Mouse (Mus musculus): ENCODE measurements around the gene Sppl2c. TPM values are rescaled to one million over a fixed set of nuclear protein-coding genes. Genes with fewer than 3 reads are reported as not detected.
A peak's percentile ranks its signal among the peaks of the same experiment; 100 is the strongest.

Sppl2c gene
- polyA plus RNA-seq, 1 experiment from 2014 or later = not detected

DNA sequence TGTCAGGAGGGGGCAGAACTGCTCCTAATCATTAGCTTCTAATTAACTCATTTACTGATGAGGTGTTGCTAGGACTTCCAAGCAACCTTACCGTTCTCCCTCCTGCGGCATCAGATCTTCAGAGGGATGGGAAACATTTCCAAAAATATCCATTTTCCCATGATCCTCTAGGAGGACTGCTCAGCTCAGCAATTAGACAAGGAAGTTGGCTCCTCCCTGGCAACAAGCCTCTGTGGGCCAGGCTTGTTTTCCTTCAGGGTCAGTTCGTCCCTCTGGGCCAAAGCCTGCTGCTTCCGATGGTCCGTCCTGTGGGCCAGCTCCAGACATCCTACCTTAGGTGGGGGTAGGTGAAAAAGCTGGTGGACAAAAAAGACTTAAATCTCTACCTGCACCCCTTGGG lies 25.0 kb upstream of the Sppl2c start:
- Histone ChIP-seq H3K4me1 (peaks cover 15% of the 10 kb centered on the region), H3K27me3 (peaks cover 10% of the 10 kb centered on the region), H3K4me2 (no peak overlapping the region), H3K36me3 (replicated peaks) (no peaks in the 10 kb centered on the region), H3K27ac (no peak overlapping the region), H3K9me3 (no peaks in the 10 kb centered on the region), H3K9ac (no peak overlapping the region), H3K4me3 (replicated peaks) (no peak overlapping the region)
- ATAC-seq (ENCODE audit: low FRiP score) = no peak
- WGBS = 77% methylated on average over 5 of the region's 5 CpGs

GRCm38 (mm10) chr11:104164257-104164656 lies 21.9 kb upstream of the Sppl2c start:
- WGBS = 89% methylated on average over 10 of the region's 10 CpGs
- ATAC-seq (ENCODE audit: low FRiP score) = no peak
- no peaks in the 10 kb centered on the region for H3K9me3 ChIP-seq

DNA sequence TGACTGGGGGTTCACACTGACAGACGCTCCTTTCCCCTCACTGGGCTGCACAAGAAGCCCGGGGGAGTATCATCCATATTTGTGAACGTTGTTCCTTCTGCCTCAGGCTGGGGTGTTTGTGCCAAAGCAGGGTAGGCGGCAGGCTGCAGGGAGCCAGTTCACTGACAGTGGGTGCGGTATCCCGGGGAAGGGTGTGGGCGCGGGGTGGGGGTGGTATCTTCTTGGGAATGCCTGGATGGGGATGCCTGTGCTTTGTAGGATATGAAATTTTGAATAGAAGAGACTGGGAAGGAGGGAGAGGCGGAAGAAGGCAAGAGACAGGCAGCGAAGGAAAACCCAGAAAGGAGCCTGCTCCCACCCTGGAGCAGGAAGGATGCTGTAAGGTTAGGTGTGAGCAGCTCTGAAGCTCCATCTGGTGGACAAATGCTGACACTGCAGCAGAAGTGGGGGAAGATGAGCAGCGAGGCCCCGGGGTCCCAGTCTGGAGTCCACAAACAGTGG lies 14.8 kb upstream of the Sppl2c start:
- no peaks in the 10 kb centered on the region for H3K9me3 ChIP-seq
- no peak overlapping the region for H3K9ac ChIP-seq
- ATAC-seq (ENCODE audit: low FRiP score) = no peak
- no peak overlapping the region for H3K4me3 ChIP-seq (replicated peaks)
- no peaks in the 10 kb centered on the region for H3K36me3 ChIP-seq (replicated peaks)
- WGBS = 40% methylated on average over 12 of the region's 12 CpGs
- no peak overlapping the region for H3K27ac ChIP-seq
- peaks cover 4% of the 10 kb centered on the region for H3K4me1 ChIP-seq
- H3K27me3 ChIP-seq = peaks cover 20% of the 10 kb centered on the region
- H3K4me2 ChIP-seq = no peak overlapping the region

More at GRCm38 (mm10) chr11:104164257-104164656, 21.9 kb upstream of the Sppl2c start:
- no peak overlapping the region for H3K27ac ChIP-seq
- H3K36me3 ChIP-seq (replicated peaks) = no peaks in the 10 kb centered on the region
- no peak overlapping the region for H3K4me2 ChIP-seq
- no peak overlapping the region for H3K9ac ChIP-seq
- peaks cover 4% of the 10 kb centered on the region; the same call in 1 of the 2 replicates for H3K27me3 ChIP-seq
- no peak overlapping the region for H3K4me3 ChIP-seq (replicated peaks)
- no peaks in the 10 kb centered on the region for H3K4me1 ChIP-seq

GRCm38 (mm10) chr11:104178893-104179292 lies 7.2 kb upstream of the Sppl2c start:
- Histone ChIP-seq H3K27ac (no peak overlapping the region), H3K4me3 (replicated peaks) (no peak overlapping the region), H3K27me3 (no peaks in the 10 kb centered on the region), H3K36me3 (replicated peaks) (no peaks in the 10 kb centered on the region), H3K9ac (no peak overlapping the region), H3K4me2 (no peak overlapping the region), H3K4me1 (no peaks in the 10 kb centered on the region), H3K9me3 (no peaks in the 10 kb centered on the region)
- WGBS = 44% methylated on average over 7 of the region's 7 CpGs
- ATAC-seq (ENCODE audit: low FRiP score) = no peak

DNA sequence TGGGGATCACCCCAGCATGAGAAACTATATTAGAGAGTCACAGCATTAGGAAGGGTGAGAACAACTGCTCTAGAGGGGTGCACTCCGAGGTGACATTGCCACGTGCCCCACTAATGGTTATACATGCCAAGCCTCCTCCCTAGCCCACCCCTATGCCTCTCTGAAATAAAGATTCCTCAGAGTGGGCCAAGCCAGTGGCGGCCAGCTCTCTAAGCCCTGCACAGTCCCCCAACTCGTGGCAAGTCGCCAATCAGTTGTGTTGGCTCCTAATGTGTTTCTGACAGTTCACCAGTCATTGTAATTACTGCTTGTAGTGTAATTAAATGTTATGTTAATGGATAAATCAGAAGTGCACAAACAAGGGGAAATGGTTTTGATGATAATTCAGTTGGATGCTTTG lies 6.3 kb upstream of the Sppl2c start:
- no peaks in the 10 kb centered on the region for H3K36me3 ChIP-seq (replicated peaks)
- WGBS = 66% methylated on average over 5 of the region's 5 CpGs
- no peaks in the 10 kb centered on the region for H3K27me3 ChIP-seq
- no peak overlapping the region for H3K4me3 ChIP-seq (replicated peaks)
- no peaks in the 10 kb centered on the region for H3K9me3 ChIP-seq
- no peaks in the 10 kb centered on the region for H3K4me1 ChIP-seq
- H3K27ac ChIP-seq = no peak overlapping the region
- no peak for ATAC-seq (ENCODE audit: low FRiP score)
- H3K9ac ChIP-seq = no peak overlapping the region
- no peak overlapping the region for H3K4me2 ChIP-seq

DNA sequence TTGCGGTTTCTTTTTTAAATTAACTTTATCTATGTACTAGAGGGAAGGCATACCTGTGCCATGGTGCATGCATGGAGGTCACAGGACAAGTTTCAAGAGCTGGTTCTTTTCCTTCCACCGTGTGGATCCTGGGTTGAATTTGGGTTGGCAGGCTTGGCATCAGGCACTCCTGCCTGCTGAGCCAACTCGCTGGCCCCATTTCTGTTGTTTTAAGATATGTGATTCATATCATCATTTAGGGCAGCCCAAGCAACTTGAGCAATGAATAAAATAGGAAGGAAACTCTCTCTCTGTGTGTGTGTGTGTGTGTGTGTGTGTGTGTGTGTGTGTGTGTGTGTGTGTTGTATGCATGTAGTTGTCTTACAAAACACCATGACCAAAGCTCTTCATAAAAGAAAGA lies 4.0 kb upstream of the Sppl2c start:
- no peaks in the 10 kb centered on the region for H3K36me3 ChIP-seq (replicated peaks)
- H3K27me3 ChIP-seq = no peaks in the 10 kb centered on the region
- H3K9me3 ChIP-seq = no peaks in the 10 kb centered on the region
- ATAC-seq (ENCODE audit: low FRiP score) = no peak
- no peak overlapping the region for H3K4me3 ChIP-seq (replicated peaks)
- H3K9ac ChIP-seq = no peak overlapping the region
- no peaks in the 10 kb centered on the region for H3K4me1 ChIP-seq
- no peak overlapping the region for H3K4me2 ChIP-seq
- WGBS = 92% methylated on average over 3 of the region's 3 CpGs
- no peak overlapping the region for H3K27ac ChIP-seq

GRCm38 (mm10) chr11:104186837-104187150 lies 667 bp downstream of the Sppl2c start:
- no peaks in the 10 kb centered on the region for H3K9me3 ChIP-seq
- ATAC-seq (ENCODE audit: low FRiP score) = no peak
- H3K4me3 ChIP-seq (replicated peaks) = no peak overlapping the region
- no peak overlapping the region for H3K9ac ChIP-seq
- H3K4me2 ChIP-seq = no peak overlapping the region
- no peaks in the 10 kb centered on the region for H3K36me3 ChIP-seq (replicated peaks)
- H3K27me3 ChIP-seq = no peaks in the 10 kb centered on the region
- no peak overlapping the region for H3K27ac ChIP-seq
- 89% methylated on average over 9 of the region's 9 CpGs for WGBS
- H3K4me1 ChIP-seq = no peaks in the 10 kb centered on the region

DNA sequence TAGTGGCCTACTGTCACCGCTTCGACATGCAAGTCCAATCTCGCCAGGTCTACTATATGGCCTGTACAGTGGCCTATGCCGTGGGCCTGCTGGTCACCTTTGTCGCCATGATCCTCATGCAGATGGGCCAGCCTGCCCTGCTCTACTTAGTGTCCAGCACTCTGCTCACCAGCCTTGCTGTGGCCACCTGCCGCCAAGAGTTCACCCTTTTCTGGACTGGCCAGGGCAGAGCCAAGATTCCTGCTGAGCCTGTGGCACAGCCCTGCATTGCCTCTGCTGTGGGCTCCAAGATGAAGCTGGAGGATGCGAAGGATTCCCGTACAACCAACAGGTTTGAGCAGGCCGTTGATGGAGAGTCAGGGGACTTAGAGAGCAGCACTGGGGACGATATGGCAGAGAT lies 1.6 kb downstream of the Sppl2c start:
- no peak overlapping the region for H3K27ac ChIP-seq
- H3K9ac ChIP-seq = no peak overlapping the region
- no peaks in the 10 kb centered on the region for H3K36me3 ChIP-seq (replicated peaks)
- ATAC-seq (ENCODE audit: low FRiP score) = no peak
- H3K4me3 ChIP-seq (replicated peaks) = no peak overlapping the region
- 92% methylated on average over 10 of the region's 10 CpGs for WGBS
- H3K27me3 ChIP-seq = no peaks in the 10 kb centered on the region
- H3K4me2 ChIP-seq = no peak overlapping the region
- no peaks in the 10 kb centered on the region for H3K9me3 ChIP-seq
- no peaks in the 10 kb centered on the region for H3K4me1 ChIP-seq

GRCm38 (mm10) chr11:104190008-104190407 lies 3.9 kb downstream of the Sppl2c start:
- WGBS = 68% methylated on average over 2 of the region's 2 CpGs
- no peaks in the 10 kb centered on the region for H3K9me3 ChIP-seq
- no peak for ATAC-seq (ENCODE audit: low FRiP score)

GRCm38 (mm10) chr11:104195382-104195781 lies 9.3 kb downstream of the Sppl2c start:
- no peaks in the 10 kb centered on the region for H3K9me3 ChIP-seq
- H3K4me1 ChIP-seq = no peaks in the 10 kb centered on the region
- ATAC-seq (ENCODE audit: low FRiP score) = no peak
- H3K27ac ChIP-seq = no peak overlapping the region
- 79% methylated on average over 11 of the region's 11 CpGs for WGBS
- peaks cover 24% of the 10 kb centered on the region; the same call in 1 of the 2 replicates for H3K27me3 ChIP-seq
- no peak overlapping the region for H3K4me2 ChIP-seq
- H3K36me3 ChIP-seq (replicated peaks) = no peaks in the 10 kb centered on the region
- H3K4me3 ChIP-seq (replicated peaks) = no peak overlapping the region
- no peak overlapping the region for H3K9ac ChIP-seq

More at GRCm38 (mm10) chr11:104190008-104190407, 3.9 kb downstream of the Sppl2c start:
- H3K4me1 ChIP-seq = no peaks in the 10 kb centered on the region
- H3K9ac ChIP-seq = no peak overlapping the region
- no peak overlapping the region for H3K4me3 ChIP-seq (replicated peaks)
- H3K27me3 ChIP-seq = no peaks in the 10 kb centered on the region
- no peak overlapping the region for H3K4me2 ChIP-seq
- no peak overlapping the region for H3K27ac ChIP-seq
- no peaks in the 10 kb centered on the region for H3K36me3 ChIP-seq (replicated peaks)

GRCm38 (mm10) chr11:104195791-104196190 lies 9.7 kb downstream of the Sppl2c start:
- peak; percentile 81 for ATAC-seq (ENCODE audit: low FRiP score)
- Histone ChIP-seq H3K4me1 (no peaks in the 10 kb centered on the region), H3K36me3 (replicated peaks) (no peaks in the 10 kb centered on the region), H3K4me3 (replicated peaks) (no peak overlapping the region), H3K9ac (no peak overlapping the region), H3K27me3 (peaks cover 24% of the 10 kb centered on the region; the same call in 1 of the 2 replicates), H3K9me3 (no peaks in the 10 kb centered on the region), H3K4me2 (no peak overlapping the region), H3K27ac (no peak overlapping the region)
- WGBS = 7% methylated on average over 9 of the region's 9 CpGs

DNA sequence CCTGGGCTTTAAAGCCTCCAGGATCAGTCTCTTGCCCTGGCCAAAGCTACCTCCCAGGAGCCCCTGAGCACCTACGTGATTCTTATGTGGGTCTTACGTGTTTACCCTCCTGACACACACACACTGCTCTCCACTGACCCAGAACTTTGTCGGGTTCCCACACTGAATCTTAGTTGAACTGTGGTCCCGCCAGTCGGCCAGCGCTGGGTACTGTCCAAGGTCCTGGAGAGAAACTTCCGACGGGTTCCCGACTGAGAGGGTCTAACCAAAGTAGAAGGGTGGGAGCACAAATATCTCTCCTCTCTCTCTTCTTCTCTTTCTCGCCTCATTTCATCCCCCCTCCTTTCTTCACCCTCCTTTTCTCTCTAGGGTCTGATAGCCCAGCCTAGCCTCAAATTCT lies 11.7 kb downstream of the Sppl2c start:
- no peak overlapping the region for H3K4me2 ChIP-seq
- peaks cover 24% of the 10 kb centered on the region; the same call in 1 of the 2 replicates for H3K27me3 ChIP-seq
- ATAC-seq (ENCODE audit: low FRiP score) = no peak
- H3K4me3 ChIP-seq (replicated peaks) = no peak overlapping the region
- no peak overlapping the region for H3K27ac ChIP-seq
- peaks cover 5% of the 10 kb centered on the region; the same call in 1 of the 2 replicates for H3K9me3 ChIP-seq
- H3K36me3 ChIP-seq (replicated peaks) = no peaks in the 10 kb centered on the region
- H3K9ac ChIP-seq = no peak overlapping the region
- 8% methylated on average over 10 of the region's 10 CpGs for whole genome bisulfite sequencing
- H3K4me1 ChIP-seq = no peaks in the 10 kb centered on the region

DNA sequence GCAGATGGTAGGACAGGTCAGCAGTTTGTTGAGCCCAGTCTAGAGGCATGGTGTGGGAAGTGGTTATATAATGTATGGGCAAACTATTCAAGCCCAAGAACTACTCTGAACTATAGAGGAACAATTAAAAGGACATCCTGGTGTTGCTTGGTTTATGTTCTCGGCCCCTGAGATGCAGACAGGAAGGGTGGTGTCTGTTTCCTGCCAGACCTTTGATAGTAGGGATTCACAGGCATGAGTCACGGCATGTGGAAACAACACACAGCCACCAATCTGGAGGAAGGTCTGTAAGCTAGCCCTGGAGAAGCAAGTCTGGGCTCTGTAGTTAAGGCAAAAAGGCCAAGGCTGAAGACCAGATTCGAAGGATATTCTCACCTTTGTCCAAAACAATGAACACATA lies 17.1 kb downstream of the Sppl2c start:
- no peak for ATAC-seq (ENCODE audit: low FRiP score)
- Histone ChIP-seq H3K27me3 (peaks cover 12% of the 10 kb centered on the region; the same call in 1 of the 2 replicates), H3K9me3 (peaks cover 5% of the 10 kb centered on the region; the same call in 1 of the 2 replicates), H3K4me1 (no peaks in the 10 kb centered on the region), H3K36me3 (replicated peaks) (no peaks in the 10 kb centered on the region), H3K27ac (no peak overlapping the region), H3K9ac (no peak overlapping the region), H3K4me3 (replicated peaks) (no peak overlapping the region), H3K4me2 (no peak overlapping the region)
- 79% methylated on average over 3 of the region's 3 CpGs for WGBS

Measured in forebrain, embryonic 12.5 days (tissue).